Mouse (Mus musculus) bone marrow macrophage, adult 2 months (primary cell): ENCODE measurements around the gene Vwc2l.

Experiments
- CTCF ChIP-seq: IDR thresholded peaks from 2 replicates; pipeline ENCODE4 v1.5.1; 2012; ENCODE audit warnings: low read depth, mild to moderate bottlenecking, low read length, moderate library complexity
- POLR2A ChIP-seq: IDR thresholded peaks from 2 replicates; pipeline ENCODE4 v1.6.1; 2012; ENCODE audit warnings: mild to moderate bottlenecking, low read depth, low read length, borderline replicate concordance

DNA sequence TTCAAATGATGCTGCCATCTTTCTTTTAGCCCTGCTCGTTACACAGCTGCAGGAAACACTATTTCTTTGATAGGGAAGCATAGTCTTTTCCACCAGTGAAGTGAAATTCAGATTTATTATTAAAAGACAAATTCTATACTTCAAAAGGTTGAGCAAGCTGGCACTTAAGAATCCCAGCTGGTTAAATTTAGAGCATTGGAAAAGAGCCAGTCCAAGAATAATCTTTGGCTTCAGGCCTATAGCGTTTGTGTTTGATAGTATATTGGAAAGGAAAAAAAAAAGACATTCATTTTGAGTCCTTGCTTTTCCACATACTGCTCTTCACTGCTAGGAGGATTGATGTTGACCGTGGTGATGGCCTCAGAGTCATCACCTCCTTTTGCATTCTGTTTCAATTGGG lies 77.9 kb downstream of the Vwc2l start:
- TF ChIP-seq CTCF (no peak), POLR2A (no peak)
